21 mouse cellular contexts compared by ENCODE assay signal in genomic region chr19:10331706-10332105, GRCm38 (mm10). TPM values are rescaled to one million over a fixed set of nuclear protein-coding genes. Genes with fewer than 3 reads are reported as not detected.
DNase-seq lines count a peak whose midpoint lies in the region; ATAC-seq and TF ChIP-seq lines count a peak whose summit lies in the region.
"Had no signal": no experiment of that assay in that cellular context is flagged by ENCODE, and none has a peak within 500 bp of the region (broad histone marks: within the 10 kb centered on the region; RNA-seq: fewer than 3 reads in every experiment).

No protein-coding gene starts in this region.

- ATAC-seq in Patski = no peak
- ATAC-seq: forebrain, embryonic 13.5 days; forebrain, embryonic 16.5 days; hindbrain, postnatal 0 days; inflammation-experienced regulatory T-cells, adult 6 months had no signal

- H3ac ChIP-seq in C2C12 (ENCODE audit: control insufficient read depth, insufficient read length, low read depth) = no peak overlapping the region

- POLR2A ChIA-PET in Patski (lab: Charles Lee) = interaction anchor here (1.6 kb wide), 1 partner anchor 74 kb away, joined by 3 read pairs; no protein-coding TSS in a partner anchor

- no peaks in the 10 kb centered on the region for H3K79me3 ChIP-seq in C2C12 (ENCODE audit: low read depth)

- H3K27me3 ChIP-seq in C2C12 (ENCODE audit: control insufficient read depth, insufficient read depth, insufficient read length) = peaks cover 9% of the 10 kb centered on the region
- peaks cover 56% of the 10 kb centered on the region for H3K27me3 ChIP-seq in Patski

- TF ChIP-seq CTCF in C2C12 (IDR thresholded peaks at IDR 0.05; ENCODE audit: control insufficient read depth, insufficient read depth, insufficient read length) = peak; percentile 7
- peak; percentile 14 for TF ChIP-seq CTCF in Patski (IDR thresholded peaks at IDR 0.05)

- no peaks in the 10 kb centered on the region for H3K79me2 ChIP-seq in C2C12 (ENCODE audit: control insufficient read depth, insufficient read depth)

- H3K36me3 ChIP-seq in C2C12 (ENCODE audit: control insufficient read depth, insufficient read depth) = no peaks in the 10 kb centered on the region
- H3K36me3 ChIP-seq: forebrain, embryonic 10.5 days; G1E; hindbrain, embryonic 12.5 days had no signal

- peak; percentile 6 for DNase-seq in 416B (ENCODE audit: low read depth)
- DNase-seq in Patski (ENCODE audit: low read depth, low spot score) = no peak
- DNase-seq in retina, postnatal 1 day = peak; percentile 86
- DNase-seq in spleen, postnatal 14 days (ENCODE audit: low spot score in 2 of 2) = no peak
- no peak for DNase-seq in thymus, postnatal 0 days (ENCODE audit: low spot score)
- DNase-seq in kidney, postnatal 36 days = no peak
- DNase-seq: adrenal gland, postnatal 10 days; adrenal gland, postnatal 36 days; cerebellum, adult 18-20 months; cerebellum, adult 9-10 months; cerebellum, postnatal 14 days; gastrocnemius, postnatal 14 days; heart, adult 11 months had no signal

- CTCF ChIA-PET in Patski (lab: Charles Lee) = interaction anchor here (1.4 to 1.6 kb wide), 3 partner anchors 9 to 77 kb away, joined by 4 to 5 read pairs (median 5); no protein-coding TSS in a partner anchor

- in situ Hi-C loops in Patski (cut with MboI; ENCODE audit: low pct_unique_long_range_greater_than_20kb) = no loop called here

- no peak overlapping the region for H3K4me3 ChIP-seq in C2C12 (ENCODE audit: insufficient read depth, poor library complexity, severe bottlenecking)
- H3K4me3 ChIP-seq: forebrain, embryonic 10.5 days; forebrain, embryonic 13.5 days; hindbrain, embryonic 12.5 days had no signal

TF ChIP-seq in C2C12, 6 proteins besides CTCF, POLR2A, EP300 and RAD21:
- TF ChIP-seq MAX (IDR thresholded peaks at IDR 0.05) = no peak
- no peak for TF ChIP-seq USF1 (IDR thresholded peaks at IDR 0.05; ENCODE audit: low read depth)
- no peak for TF ChIP-seq CEBPB (IDR thresholded peaks at IDR 0.05; ENCODE audit: low read depth)

RNA-seq across cellular contexts. Expression of gene Dagla, which starts 27.0 kb away (rescaled TPM):
- polyA plus RNA-seq in C2C12 (2012; fragmentation: generic; extraction: Trizol) (8.3 TPM), Patski (2021) (2.9 TPM)
- 0.17 and 0.18 TPM in 2 replicates for polyA plus RNA-seq in thymus, postnatal 0 days (2015; fragmentation: Nextera tagmentation; extraction: Ambion mirVana)
- polyA plus RNA-seq: G1E had no signal

RNA-seq across cellular contexts. Expression of gene Syt7, which starts 57.2 kb away (rescaled TPM):
- polyA plus RNA-seq in C2C12 (2012; fragmentation: generic; extraction: Trizol) (0.23 TPM), Patski (2021) (4.1 TPM)
- polyA plus RNA-seq in thymus, postnatal 0 days (2015; fragmentation: Nextera tagmentation; extraction: Ambion mirVana) = 0.23 and 0.60 TPM in 2 replicates
- polyA plus RNA-seq: G1E had no signal

Comparison
In these comparisons a context has a peak if more than half of its experiments do, and no peak if none do; other contexts are left out.
1. DNase-seq: peak in 416B (single experiment) and retina, postnatal 1 day (single experiment); none in Patski (single experiment), spleen, postnatal 14 days (0 of 2), thymus, postnatal 0 days (single experiment) and kidney, postnatal 36 days (0 of 2).